Mouse (Mus musculus) left cerebral cortex, adult 8-10 months (tissue): ENCODE results near the gene Gli2. TPM values are rescaled to one million over a fixed set of nuclear protein-coding genes. Genes with fewer than 3 reads are reported as not detected.
A peak's percentile ranks its signal among the peaks of the same experiment; 100 is the strongest.

Experiments used
- DNase-seq, 2 experiments: peaks; one replicate each; pipeline ENCODE4 v3.0.0; 2022; ENCODE audit warnings: low spot score in 2 of 2
- total RNA-seq, 4 experiments: library from RNA; stranded (reverse); gene quantifications; 2 replicates each; pipeline ENCODE4 v1.2.4; 2022

Gli2 gene
- total RNA-seq, 4 experiments from 2014 or later: 3.0 to 3.9 (median 3.4) TPM

- no peak for DNase-seq
These were observed 2.1 kb downstream of the Gli2 start for GRCm38 (mm10) chr1:119051192-119051937.

GRCm38 (mm10) chr1:119049812-119050615 is 3.4 kb downstream of the Gli2 start:
- DNase-seq: no peak

GRCm38 (mm10) chr1:119048988-119049387 is 4.4 kb downstream of the Gli2 start:
- no peak for DNase-seq

- no peak for DNase-seq
These were observed 4.9 kb downstream of the Gli2 start for GRCm38 (mm10) chr1:119048547-119048946.

GRCm38 (mm10) chr1:119047462-119048371 is 5.7 kb downstream of the Gli2 start:
- DNase-seq: peak in 1 of 2 experiments; percentile 19

GRCm38 (mm10) chr1:119038436-119038835 is 15.0 kb downstream of the Gli2 start:
- DNase-seq: no peak

GRCm38 (mm10) chr1:119035931-119036330 is 17.5 kb downstream of the Gli2 start:
- DNase-seq: no peak

- no peak for DNase-seq
These were observed 18.1 kb downstream of the Gli2 start for GRCm38 (mm10) chr1:119035301-119035700.

GRCm38 (mm10) chr1:119034163-119034705 is 19.2 kb downstream of the Gli2 start:
- DNase-seq: no peak

- peak in 1 of 2 experiments; percentile 68 for DNase-seq
These were observed 19.8 kb downstream of the Gli2 start for GRCm38 (mm10) chr1:119033450-119034162.

- DNase-seq: no peak
These were observed 22.2 kb downstream of the Gli2 start for GRCm38 (mm10) chr1:119031185-119031584.

GRCm38 (mm10) chr1:119025647-119026358 is 27.6 kb downstream of the Gli2 start:
- no peak for DNase-seq

- DNase-seq: no peak
These were observed 31.1 kb downstream of the Gli2 start for GRCm38 (mm10) chr1:119022311-119022710.

- no peak for DNase-seq
These were observed 33.3 kb downstream of the Gli2 start for GRCm38 (mm10) chr1:119020092-119020491.

GRCm38 (mm10) chr1:119019056-119019455 is 34.4 kb downstream of the Gli2 start:
- DNase-seq: no peak

- DNase-seq: peak in 1 of 2 experiments; percentile 52
These were observed 36.6 kb downstream of the Gli2 start for GRCm38 (mm10) chr1:119016866-119017265.

- DNase-seq: no peak
These were observed 38.3 kb downstream of the Gli2 start for GRCm38 (mm10) chr1:119015108-119015507.

- DNase-seq: no peak
These were observed 44.5 kb downstream of the Gli2 start for GRCm38 (mm10) chr1:119008949-119009348.

- DNase-seq: no peak
These were observed 49.5 kb downstream of the Gli2 start for GRCm38 (mm10) chr1:119003852-119004398.
